ENCODE assay signal across 1 mouse cellular context in the genomic region with DNA sequence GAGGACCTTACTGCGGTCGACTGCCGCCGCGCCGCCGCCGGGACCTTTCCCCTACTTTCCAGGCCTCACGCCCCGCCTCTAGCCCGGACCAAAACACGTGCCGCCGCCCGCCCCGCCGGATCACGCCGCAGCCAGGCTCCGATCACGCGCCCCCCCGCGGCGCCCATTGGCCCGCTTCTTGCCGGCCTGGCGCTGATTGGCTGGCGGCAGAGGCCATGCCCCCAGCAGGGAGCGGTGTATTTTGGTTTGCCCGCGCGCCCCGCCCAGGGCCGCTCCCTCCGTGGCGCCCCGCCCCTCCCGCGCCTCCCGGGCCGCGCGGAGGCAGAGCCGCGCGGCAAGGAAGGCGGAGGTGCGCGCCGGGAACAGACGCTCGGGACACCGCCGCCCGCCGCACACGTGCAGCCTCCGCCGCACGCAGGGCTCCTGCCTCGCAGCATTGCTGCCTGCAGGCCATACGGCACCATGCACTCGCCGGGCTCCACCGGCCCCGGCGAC.
A peak's percentile ranks its signal among the peaks of the same experiment; 100 is the strongest.
TF ChIP-seq lines count a peak whose summit lies in the region.

A gene (plus strand): TSS at position 212 of the 495 bp plus-strand sequence.

TF ChIP-seq in CH12.LX, 34 proteins besides CTCF, POLR2A, EP300 and RAD21 (continued from another document):
- TF ChIP-seq MEF2A (IDR thresholded peaks at IDR 0.05; ENCODE audit: borderline replicate concordance, low read depth, low read length) (peak; percentile 68; the same call in 1 of the 2 replicates), USF1 (IDR thresholded peaks at IDR 0.05; ENCODE audit: low read depth, low read length) (peak; percentile 76), ZMIZ1 (IDR thresholded peaks at IDR 0.05; ENCODE audit: low read depth, low read length) (no peak), NRF1 (IDR thresholded peaks at IDR 0.05; ENCODE audit: low read depth, low read length) (peak; percentile 50), BHLHE40 (IDR thresholded peaks at IDR 0.05; ENCODE audit: low read depth, low read length) (peak; percentile 99), ZNF384 (IDR thresholded peaks at IDR 0.05; ENCODE audit: low read depth, low read length) (no peak), PAX5 (IDR thresholded peaks at IDR 0.05; ENCODE audit: low read length) (no peak), ETS1 (conservative IDR thresholded peaks at IDR 0.05; ENCODE audit: low read depth, low read length) (peak; percentile 53), MAX (IDR thresholded peaks at IDR 0.05; ENCODE audit: low read length) (no peak; the same call in 1 of the 2 replicates), MAFK (IDR thresholded peaks at IDR 0.05; ENCODE audit: insufficient replicate concordance, low read length) (no peak), TBP (conservative IDR thresholded peaks at IDR 0.05; ENCODE audit: low read depth, low read length) (no peak), MAZ (IDR thresholded peaks at IDR 0.05; ENCODE audit: low read depth, low read length) (no peak), KAT2A (IDR thresholded peaks at IDR 0.05; ENCODE audit: insufficient replicate concordance, low read length) (no peak), GABPA (IDR thresholded peaks at IDR 0.05; ENCODE audit: insufficient replicate concordance, low read depth, low read length) (no peak), IRF4 (IDR thresholded peaks at IDR 0.05; ENCODE audit: low read depth, low read length) (peak; percentile 43)
